Mouse (Mus musculus) CH12.LX (cell line): ENCODE data around the gene 4933428G20Rik.

Source experiments
- BHLHE40 ChIP-seq: IDR thresholded peaks from 2 replicates; pipeline ENCODE4 v1.6.1; 2011; ENCODE audit warnings: mild to moderate bottlenecking, low read depth, low read length, improper control_type of control experiment
- CTCF ChIP-seq, 2 experiments: IDR thresholded peaks in 1 of 2; conservative IDR thresholded peaks in 1 of 2; 2 replicates each; pipeline ENCODE4 v1.5.1; 2011 to 2012; ENCODE audit warnings: low read depth in 2 of 2, low read length in 2 of 2, improper control_type of control experiment in 1 of 2, inconsistent platforms in 1 of 2, mild to moderate bottlenecking in 1 of 2, moderate library complexity in 1 of 2
- E2F4 ChIP-seq: IDR thresholded peaks from 2 replicates; pipeline ENCODE4 v1.6.1; 2011; ENCODE audit warnings: low read depth, low read length, improper control_type of control experiment; ENCODE audit not compliant: insufficient replicate concordance
- EP300 ChIP-seq: IDR thresholded peaks from 2 replicates; pipeline ENCODE4 v1.6.1; 2011; ENCODE audit warnings: low read length, improper control_type of control experiment
- MAFK ChIP-seq: IDR thresholded peaks from 2 replicates; pipeline ENCODE4 v1.6.1; 2011; ENCODE audit warnings: low read length, improper control_type of control experiment; ENCODE audit not compliant: insufficient replicate concordance
- MAX ChIP-seq: IDR thresholded peaks from 2 replicates; pipeline ENCODE4 v1.6.1; 2011; ENCODE audit warnings: low read length, improper control_type of control experiment
- POLR2A ChIP-seq: IDR thresholded peaks from 2 replicates; pipeline ENCODE4 v1.6.1; 2011; ENCODE audit warnings: low read depth, mild to moderate bottlenecking, improper control_type of control experiment, low read length
- ZKSCAN1 ChIP-seq: IDR thresholded peaks from 2 replicates; pipeline ENCODE4 v1.6.1; 2012; ENCODE audit warnings: low read depth, inconsistent platforms, low read length, improper control_type of control experiment, borderline replicate concordance

DNA sequence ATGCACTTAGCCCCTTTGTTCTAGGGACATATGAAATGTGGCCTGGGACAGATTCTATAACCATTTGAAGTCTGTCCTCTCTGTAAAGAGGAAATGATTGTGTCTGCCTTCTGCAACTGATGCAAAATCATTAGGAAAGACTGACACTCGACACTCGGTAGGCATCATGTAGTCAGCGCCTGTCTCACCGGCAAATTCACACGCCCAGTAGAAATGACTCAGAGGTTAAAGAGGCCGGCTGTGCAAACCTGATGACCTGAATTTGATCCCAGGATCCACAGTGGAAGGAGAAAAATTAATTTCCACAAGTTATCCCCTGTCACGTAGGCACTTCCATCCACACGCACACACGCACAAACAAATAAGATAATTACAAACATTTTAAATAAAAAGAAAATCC is 24.2 kb upstream of the 4933428G20Rik start:
- TF ChIP-seq CTCF (conservative IDR thresholded peaks at IDR 0.05 in 1 of 2, IDR thresholded peaks at IDR 0.05 in 1 of 2; ENCODE audit: low read depth in 2 of 2, low read length in 2 of 2) (no peak), BHLHE40 (no peak), ZKSCAN1 (no peak), EP300 (no peak), E2F4 (no peak), MAX (no peak), POLR2A (no peak), MAFK (no peak)
